ENCODE assay signal across 13 mouse cellular contexts in genomic region chr14:105064243-105064642, GRCm38 (mm10).
"Had no signal": no experiment of that assay in that cellular context is flagged by ENCODE, and none has a peak within 500 bp of the region (broad histone marks: within the 10 kb centered on the region; RNA-seq: fewer than 3 reads in every experiment).

No protein-coding gene starts in this region.

- DNase-seq: gastrocnemius, adult 2 months; gastrocnemius, postnatal 10 days; gastrocnemius, postnatal 25 days; heart, adult 18-20 months; heart, postnatal 10 days; heart, postnatal 36 days; kidney, adult 11 months; kidney, adult 2 months; kidney, adult 9 months; kidney, postnatal 14 days; kidney, postnatal 36 days; layer of hippocampus, postnatal 36 days; left cerebral cortex, postnatal 4 days had no signal
